Mouse (Mus musculus): Measurements from ENCODE around the gene Rpl39l. TPM values are rescaled to one million over a fixed set of nuclear protein-coding genes. Genes with fewer than 3 reads are reported as not detected.
A peak's percentile ranks its signal among the peaks of the same experiment; 100 is the strongest.
"Not testable (repeated sequence)": the region's sequence is repeated elsewhere in the genome, so short reads cannot be mapped to it uniquely, and the experiment has no call there.

Gene Rpl39l
- total and polyA plus RNA-seq, 3 experiments = not detected

GRCm38 (mm10) chr16:10192679-10193506, 22.9 kb downstream of the Rpl39l start, which contains the start of gene Atf7ip2:
Gene Atf7ip2, plus strand, starts transcription at chr16:10192712.
- Histone ChIP-seq H3K79me2 (ENCODE audit: control insufficient read depth, insufficient read depth, low read length, poor library complexity) (no peaks in the 10 kb centered on the region), H3K9me3 (replicated peaks; ENCODE audit: insufficient read depth, low read length) (no peaks in the 10 kb centered on the region), H3K4me3 (ENCODE audit: control insufficient read depth in 1 of 2, insufficient read depth in 1 of 2, low read depth in 2 of 2, low read length in 2 of 2) (no peak within 1 kb of the TSS), H3K36me3 (ENCODE audit: control insufficient read depth in 1 of 2, insufficient read depth in 2 of 2, low read length in 2 of 2) (no peaks in the 10 kb centered on the region), H3K9ac (ENCODE audit: control insufficient read depth, low read depth, low read length, poor library complexity, severe bottlenecking) (no peak within 1 kb of the TSS), H3K27ac (ENCODE audit: control insufficient read depth, low read depth, low read length) (no peak within 1 kb of the TSS), H3K27me3 (ENCODE audit: control insufficient read depth in 1 of 2, insufficient read depth in 2 of 2, low read length in 2 of 2) (no peaks in the 10 kb centered on the region), H3K4me1 (ENCODE audit: control insufficient read depth in 1 of 2, insufficient read depth in 2 of 2, low read length in 2 of 2) (no peaks in the 10 kb centered on the region)
- TF ChIP-seq GATA1 (IDR thresholded peaks at IDR 0.05; ENCODE audit: low read depth, low read length) (no peak), KAT2A (conservative IDR thresholded peaks at IDR 0.05; ENCODE audit: low read depth, low read length) (no peak), GABPA (IDR thresholded peaks at IDR 0.05; ENCODE audit: low read depth, low read length) (no peak), ETS1 (IDR thresholded peaks at IDR 0.05; ENCODE audit: low read depth, low read length) (no peak), CTCF (IDR thresholded peaks at IDR 0.05 in 2 of 3, conservative IDR thresholded peaks at IDR 0.05 in 1 of 3; ENCODE audit: control insufficient read depth in 1 of 3, insufficient read depth in 1 of 3, low read depth in 2 of 3, low read length in 3 of 3, poor library complexity in 1 of 3, severe bottlenecking in 1 of 3) (no peak), NRF1 (IDR thresholded peaks at IDR 0.05; ENCODE audit: insufficient read depth, low read depth, low read length, poor library complexity, severe bottlenecking) (no peak), MAFK (IDR thresholded peaks at IDR 0.05; ENCODE audit: borderline replicate concordance, low read depth, low read length) (no peak), TBP (IDR thresholded peaks at IDR 0.05; ENCODE audit: low read depth, low read length) (no peak), MXI1 (IDR thresholded peaks at IDR 0.05; ENCODE audit: low read depth, low read length) (no peak), ZMIZ1 (IDR thresholded peaks at IDR 0.05; ENCODE audit: low read depth, low read length) (no peak), USF1 (IDR thresholded peaks at IDR 0.05; ENCODE audit: low read depth, low read length) (no peak), ZKSCAN1 (IDR thresholded peaks at IDR 0.05; ENCODE audit: low read depth, low read length) (no peak), UBTF (IDR thresholded peaks at IDR 0.05; ENCODE audit: borderline replicate concordance, insufficient read depth, low read depth, low read length) (no peak), MAX (IDR thresholded peaks at IDR 0.05; ENCODE audit: low read length) (no peak), JUND (IDR thresholded peaks at IDR 0.05; ENCODE audit: low read depth, low read length) (no peak), HCFC1 (IDR thresholded peaks at IDR 0.05; ENCODE audit: low read depth, low read length) (no peak), E2F4 (IDR thresholded peaks at IDR 0.05; ENCODE audit: borderline replicate concordance, low read depth, low read length) (no peak)
- DNase-seq (ENCODE audit: low read depth, low spot score) = no peak

GRCm38 (mm10) chr16:10208777-10209176, 38.8 kb downstream of the Rpl39l start:
- H3K9me3 ChIP-seq (replicated peaks; ENCODE audit: insufficient read depth, low read length) = no peaks in the 10 kb centered on the region
- no peak for DNase-seq (ENCODE audit: low read depth, low spot score)
- no peak overlapping the region for H3K9ac ChIP-seq (ENCODE audit: control insufficient read depth, low read depth, low read length, poor library complexity, severe bottlenecking)
- H3K79me2 ChIP-seq (ENCODE audit: control insufficient read depth, insufficient read depth, low read length, poor library complexity) = no peaks in the 10 kb centered on the region
- H3K4me3 ChIP-seq (ENCODE audit: control insufficient read depth in 1 of 2, insufficient read depth in 1 of 2, low read depth in 2 of 2, low read length in 2 of 2) = no peak overlapping the region
- H3K27ac ChIP-seq (ENCODE audit: control insufficient read depth, low read depth, low read length) = no peak overlapping the region
- no peaks in the 10 kb centered on the region for H3K27me3 ChIP-seq (ENCODE audit: control insufficient read depth in 1 of 2, insufficient read depth in 2 of 2, low read length in 2 of 2)
- no peak for TF ChIP-seq ETS1 (IDR thresholded peaks at IDR 0.05; ENCODE audit: low read depth, low read length)
- TF ChIP-seq CTCF (IDR thresholded peaks at IDR 0.05 in 2 of 3, conservative IDR thresholded peaks at IDR 0.05 in 1 of 3; ENCODE audit: control insufficient read depth in 1 of 3, insufficient read depth in 1 of 3, low read depth in 2 of 3, low read length in 3 of 3, poor library complexity in 1 of 3, severe bottlenecking in 1 of 3) = peak in 1 of 3 experiments; percentile 14; a peak in 1 of 6 replicates
- TF ChIP-seq RCOR1 (IDR thresholded peaks at IDR 0.05; ENCODE audit: low read depth, low read length) = no peak
- no peak for TF ChIP-seq TAL1 (IDR thresholded peaks at IDR 0.05; ENCODE audit: low read length)
- TF ChIP-seq ELF1 (IDR thresholded peaks at IDR 0.05; ENCODE audit: low read depth, low read length) = no peak
- TF ChIP-seq SMC3 (IDR thresholded peaks at IDR 0.05; ENCODE audit: low read depth, low read length) = peak; percentile 22
- TF ChIP-seq NRF1 (IDR thresholded peaks at IDR 0.05; ENCODE audit: insufficient read depth, low read depth, low read length, poor library complexity, severe bottlenecking) = no peak
- no peaks in the 10 kb centered on the region for H3K4me1 ChIP-seq (ENCODE audit: control insufficient read depth in 1 of 2, insufficient read depth in 2 of 2, low read length in 2 of 2)
- H3K36me3 ChIP-seq (ENCODE audit: control insufficient read depth in 1 of 2, insufficient read depth in 2 of 2, low read length in 2 of 2) = no peaks in the 10 kb centered on the region

GRCm38 (mm10) chr16:10216366-10216765, 46.3 kb downstream of the Rpl39l start:
- not testable (repeated sequence) for H3K9me3 ChIP-seq (replicated peaks; ENCODE audit: insufficient read depth, low read length); DNase-seq (ENCODE audit: low read depth, low spot score); H3K27ac ChIP-seq (ENCODE audit: control insufficient read depth, low read depth, low read length); H3K9ac ChIP-seq (ENCODE audit: control insufficient read depth, low read depth, low read length, poor library complexity, severe bottlenecking); H3K4me1 ChIP-seq (ENCODE audit: control insufficient read depth in 1 of 2, insufficient read depth in 2 of 2, low read length in 2 of 2); H3K36me3 ChIP-seq (ENCODE audit: control insufficient read depth in 1 of 2, insufficient read depth in 2 of 2, low read length in 2 of 2); H3K79me2 ChIP-seq (ENCODE audit: control insufficient read depth, insufficient read depth, low read length, poor library complexity); H3K4me3 ChIP-seq (ENCODE audit: control insufficient read depth in 1 of 2, insufficient read depth in 1 of 2, low read depth in 2 of 2, low read length in 2 of 2); H3K27me3 ChIP-seq (ENCODE audit: control insufficient read depth in 1 of 2, insufficient read depth in 2 of 2, low read length in 2 of 2)

Measured in MEL (cell line).